Mouse (Mus musculus): ENCODE data around the gene Foxo6. TPM values are rescaled to one million over a fixed set of nuclear protein-coding genes. Genes with fewer than 3 reads are reported as not detected.

The Foxo6 gene
- total and polyA plus RNA-seq, 2 experiments from 2014 or later = 3.6 to 44.0 TPM

- peak; percentile 18; the same call in 1 of the 2 replicates for TF ChIP-seq CTCF (IDR thresholded peaks at IDR 0.05; ENCODE audit: low read depth)
- H3K9ac ChIP-seq = no peak overlapping the region
- no peaks in the 10 kb centered on the region for H3K4me1 ChIP-seq (ENCODE audit: insufficient read depth)
- H3K4me3 ChIP-seq (ENCODE audit: low read depth, low read length) = no peak overlapping the region
- H3K27me3 ChIP-seq (ENCODE audit: insufficient read depth, low read length) = no peaks in the 10 kb centered on the region
- H3K4me2 ChIP-seq (ENCODE audit: low read depth) = no peak overlapping the region
- ATAC-seq = no peak
- no peaks in the 10 kb centered on the region for H3K9me3 ChIP-seq (ENCODE audit: low read length)
- DNase-seq = no peak
- no peak overlapping the region for H3K27ac ChIP-seq (ENCODE audit: low read depth, low read length)
- no peaks in the 10 kb centered on the region for H3K36me3 ChIP-seq (ENCODE audit: insufficient read depth)
- 69% methylated on average over 2 of the region's 2 CpGs for WGBS
Measured at GRCm38 (mm10) chr4:120233243-120233642, 53.9 kb downstream of the Foxo6 start.

- DNase-seq = no peak
- H3K9me3 ChIP-seq (ENCODE audit: low read length) = no peaks in the 10 kb centered on the region
- no peaks in the 10 kb centered on the region for H3K4me1 ChIP-seq (ENCODE audit: insufficient read depth)
- no peak for ATAC-seq
- no peak overlapping the region for H3K9ac ChIP-seq
- H3K4me3 ChIP-seq (ENCODE audit: low read depth, low read length) = no peak overlapping the region
- H3K27me3 ChIP-seq (ENCODE audit: insufficient read depth, low read length) = no peaks in the 10 kb centered on the region
- H3K4me2 ChIP-seq (ENCODE audit: low read depth) = no peak overlapping the region
- no peak overlapping the region for H3K27ac ChIP-seq (ENCODE audit: low read depth, low read length)
- WGBS = 92% methylated on average over 2 of the region's 2 CpGs
- no peaks in the 10 kb centered on the region for H3K36me3 ChIP-seq (ENCODE audit: insufficient read depth)
- TF ChIP-seq CTCF (IDR thresholded peaks at IDR 0.05; ENCODE audit: low read depth) = no peak
Measured at GRCm38 (mm10) chr4:120232541-120232940, 54.6 kb downstream of the Foxo6 start.

GRCm38 (mm10) chr4:120231982-120232381 lies 55.2 kb downstream of the Foxo6 start:
- DNase-seq (no peak), ATAC-seq (no peak)
- Histone ChIP-seq H3K27me3 (ENCODE audit: insufficient read depth, low read length) (no peaks in the 10 kb centered on the region), H3K4me2 (ENCODE audit: low read depth) (no peak overlapping the region), H3K9me3 (ENCODE audit: low read length) (no peaks in the 10 kb centered on the region), H3K4me1 (ENCODE audit: insufficient read depth) (no peaks in the 10 kb centered on the region), H3K36me3 (ENCODE audit: insufficient read depth) (no peaks in the 10 kb centered on the region), H3K4me3 (ENCODE audit: low read depth, low read length) (no peak overlapping the region), H3K9ac (no peak overlapping the region), H3K27ac (ENCODE audit: low read depth, low read length) (no peak overlapping the region)
- 89% methylated on average over 4 of the region's 4 CpGs for WGBS
- TF ChIP-seq CTCF (IDR thresholded peaks at IDR 0.05; ENCODE audit: low read depth) = no peak

- 15% methylated on average over 6 of the region's 6 CpGs for WGBS
Measured at GRCm38 (mm10) chr4:120230256-120230649, 56.9 kb downstream of the Foxo6 start.

GRCm38 (mm10) chr4:120229505-120230255 lies 57.5 kb downstream of the Foxo6 start:
- Histone ChIP-seq H3K27ac (ENCODE audit: low read depth, low read length) (no peak overlapping the region), H3K9me3 (ENCODE audit: low read length) (no peaks in the 10 kb centered on the region), H3K36me3 (ENCODE audit: insufficient read depth) (no peaks in the 10 kb centered on the region), H3K27me3 (ENCODE audit: insufficient read depth, low read length) (no peaks in the 10 kb centered on the region), H3K4me2 (ENCODE audit: low read depth) (no peak overlapping the region), H3K9ac (no peak overlapping the region), H3K4me3 (ENCODE audit: low read depth, low read length) (no peak overlapping the region), H3K4me1 (ENCODE audit: insufficient read depth) (0 out of 2 replicates have a peak, but pooled peaks cover 4% of the 10 kb centered on the region)
- ATAC-seq = no peak
- TF ChIP-seq CTCF (IDR thresholded peaks at IDR 0.05; ENCODE audit: low read depth) = no peak
- DNase-seq = no peak
- 82% methylated on average over 13 of the region's 13 CpGs for whole genome bisulfite sequencing

More at GRCm38 (mm10) chr4:120230256-120230649, 56.9 kb downstream of the Foxo6 start:
- Histone ChIP-seq H3K4me3 (ENCODE audit: low read depth, low read length) (no peak overlapping the region), H3K27me3 (ENCODE audit: insufficient read depth, low read length) (no peaks in the 10 kb centered on the region), H3K4me1 (ENCODE audit: insufficient read depth) (0 out of 2 replicates have a peak, but pooled peaks cover 3% of the 10 kb centered on the region), H3K9ac (no peak overlapping the region), H3K36me3 (ENCODE audit: insufficient read depth) (no peaks in the 10 kb centered on the region), H3K4me2 (ENCODE audit: low read depth) (no peak overlapping the region), H3K9me3 (ENCODE audit: low read length) (no peaks in the 10 kb centered on the region), H3K27ac (ENCODE audit: low read depth, low read length) (no peak overlapping the region)
- DNase-seq = peak; percentile 84
- peak; percentile 99 for TF ChIP-seq CTCF (IDR thresholded peaks at IDR 0.05; ENCODE audit: low read depth)
- peak; percentile 73 for ATAC-seq

GRCm38 (mm10) chr4:120228613-120229012 lies 58.5 kb downstream of the Foxo6 start:
- no peak for TF ChIP-seq CTCF (IDR thresholded peaks at IDR 0.05; ENCODE audit: low read depth)
- DNase-seq (no peak), ATAC-seq (no peak)
- Histone ChIP-seq H3K27ac (ENCODE audit: low read depth, low read length) (no peak overlapping the region), H3K27me3 (ENCODE audit: insufficient read depth, low read length) (no peaks in the 10 kb centered on the region), H3K9me3 (ENCODE audit: low read length) (no peaks in the 10 kb centered on the region), H3K36me3 (ENCODE audit: insufficient read depth) (no peaks in the 10 kb centered on the region), H3K4me3 (ENCODE audit: low read depth, low read length) (no peak overlapping the region), H3K9ac (no peak overlapping the region), H3K4me2 (ENCODE audit: low read depth) (no peak overlapping the region), H3K4me1 (ENCODE audit: insufficient read depth) (0 out of 2 replicates have a peak, but pooled peaks cover 4% of the 10 kb centered on the region)
- 93% methylated on average over 3 of the region's 3 CpGs for WGBS

GRCm38 (mm10) chr4:120227224-120227623 lies 59.9 kb downstream of the Foxo6 start:
- H3K4me1 ChIP-seq (ENCODE audit: insufficient read depth) = 0 out of 2 replicates have a peak, but pooled peaks cover 9% of the 10 kb centered on the region
- no peaks in the 10 kb centered on the region for H3K27me3 ChIP-seq (ENCODE audit: insufficient read depth, low read length)
- H3K4me2 ChIP-seq (ENCODE audit: low read depth) = no peak overlapping the region
- 27% methylated on average over 2 of the region's 2 CpGs for WGBS
- no peaks in the 10 kb centered on the region for H3K36me3 ChIP-seq (ENCODE audit: insufficient read depth)
- peak; percentile 21; the same call in 1 of the 2 replicates for TF ChIP-seq CTCF (IDR thresholded peaks at IDR 0.05; ENCODE audit: low read depth)
- ATAC-seq = no peak
- H3K27ac ChIP-seq (ENCODE audit: low read depth, low read length) = no peak overlapping the region
- DNase-seq = no peak
- H3K9ac ChIP-seq = no peak overlapping the region
- no peak overlapping the region for H3K4me3 ChIP-seq (ENCODE audit: low read depth, low read length)
- H3K9me3 ChIP-seq (ENCODE audit: low read length) = no peaks in the 10 kb centered on the region
